Mouse (Mus musculus) CH12F3 (cell line): Measurements from ENCODE around the gene Dusp16.
"Not testable (repeated sequence)": the region's sequence is repeated elsewhere in the genome, so short reads cannot be mapped to it uniquely, and the experiment has no call there.

ENCODE experiments used
- in situ Hi-C: fragments of 300-500 bp; cut with MboI; formaldehyde crosslinking; loops from 2 replicates; pipeline ENCODE4 v1.14.3; 2020; ENCODE audit warnings: low sequenced_read_pairs

Gene Dusp16

GRCm38 (mm10) chr6:134701211-134701602, 91.2 kb downstream of the Dusp16 start:
- in situ Hi-C loops, result no loop called here

- in situ Hi-C loops, result no loop called here
Measured at GRCm38 (mm10) chr6:134700451-134701210, 91.8 kb downstream of the Dusp16 start.

GRCm38 (mm10) chr6:134698243-134698642, 94.2 kb downstream of the Dusp16 start:
- in situ Hi-C loops, result no loop called here

GRCm38 (mm10) chr6:134696554-134696953, 95.9 kb downstream of the Dusp16 start:
- in situ Hi-C loops, result no loop called here

GRCm38 (mm10) chr6:134696146-134696545, 96.3 kb downstream of the Dusp16 start:
- in situ Hi-C loops, result no loop called here

- in situ Hi-C loops, result no loop called here
Measured at GRCm38 (mm10) chr6:134695625-134696024, 96.8 kb downstream of the Dusp16 start.

GRCm38 (mm10) chr6:134694988-134695387, 97.4 kb downstream of the Dusp16 start:
- in situ Hi-C loops, result no loop called here

- in situ Hi-C loops, result no loop called here
Measured at GRCm38 (mm10) chr6:134694498-134694897, 97.9 kb downstream of the Dusp16 start.

GRCm38 (mm10) chr6:134685515-134685914, 106.9 kb downstream of the Dusp16 start:
- in situ Hi-C loops, result no loop called here

- in situ Hi-C loops, result no loop called here
Measured at GRCm38 (mm10) chr6:134685040-134685439, 107.4 kb downstream of the Dusp16 start.

GRCm38 (mm10) chr6:134684354-134684915, 108.0 kb downstream of the Dusp16 start:
- in situ Hi-C loops, result no loop called here

GRCm38 (mm10) chr6:134679330-134679729, 113.1 kb downstream of the Dusp16 start:
- in situ Hi-C loops, result not testable (repeated sequence)

GRCm38 (mm10) chr6:134678037-134678436, 114.4 kb downstream of the Dusp16 start:
- in situ Hi-C loops, result no loop called here

GRCm38 (mm10) chr6:134677504-134677903, 114.9 kb downstream of the Dusp16 start:
- in situ Hi-C loops, result no loop called here

- in situ Hi-C loops, result not testable (repeated sequence)
Measured at GRCm38 (mm10) chr6:134673712-134674111, 118.7 kb downstream of the Dusp16 start.

GRCm38 (mm10) chr6:134670881-134671411, 121.5 kb downstream of the Dusp16 start:
- in situ Hi-C loops, result no loop called here

GRCm38 (mm10) chr6:134669179-134669865, 123.1 kb downstream of the Dusp16 start:
- in situ Hi-C loops, result no loop called here

GRCm38 (mm10) chr6:134668519-134668918, 123.9 kb downstream of the Dusp16 start:
- in situ Hi-C loops, result no loop called here

GRCm38 (mm10) chr6:134665817-134666216, 126.6 kb downstream of the Dusp16 start:
- in situ Hi-C loops, result no loop called here
